Mouse (Mus musculus) gastrocnemius, postnatal 36 days (tissue): Measurements from ENCODE around the gene Gon4l. TPM values are rescaled to one million over a fixed set of nuclear protein-coding genes. Genes with fewer than 3 reads are reported as not detected.

Experiments
- DNase-seq, 2 experiments: peaks; one replicate each; pipeline ENCODE4 v3.0.0; 2022
- intact Hi-C: fragments of 180-260 bp; cut with DNase I; formaldehyde crosslinking; loops from one replicate; pipeline ENCODE4 v1.15.1; 2025
- total RNA-seq, 2 experiments: library from RNA; stranded (reverse); gene quantifications; 2 replicates each; pipeline ENCODE4 v1.2.3; 2021

Gene Gon4l
- total RNA-seq, 2 experiments from 2014 or later = 12.2 to 12.8 TPM

DNA sequence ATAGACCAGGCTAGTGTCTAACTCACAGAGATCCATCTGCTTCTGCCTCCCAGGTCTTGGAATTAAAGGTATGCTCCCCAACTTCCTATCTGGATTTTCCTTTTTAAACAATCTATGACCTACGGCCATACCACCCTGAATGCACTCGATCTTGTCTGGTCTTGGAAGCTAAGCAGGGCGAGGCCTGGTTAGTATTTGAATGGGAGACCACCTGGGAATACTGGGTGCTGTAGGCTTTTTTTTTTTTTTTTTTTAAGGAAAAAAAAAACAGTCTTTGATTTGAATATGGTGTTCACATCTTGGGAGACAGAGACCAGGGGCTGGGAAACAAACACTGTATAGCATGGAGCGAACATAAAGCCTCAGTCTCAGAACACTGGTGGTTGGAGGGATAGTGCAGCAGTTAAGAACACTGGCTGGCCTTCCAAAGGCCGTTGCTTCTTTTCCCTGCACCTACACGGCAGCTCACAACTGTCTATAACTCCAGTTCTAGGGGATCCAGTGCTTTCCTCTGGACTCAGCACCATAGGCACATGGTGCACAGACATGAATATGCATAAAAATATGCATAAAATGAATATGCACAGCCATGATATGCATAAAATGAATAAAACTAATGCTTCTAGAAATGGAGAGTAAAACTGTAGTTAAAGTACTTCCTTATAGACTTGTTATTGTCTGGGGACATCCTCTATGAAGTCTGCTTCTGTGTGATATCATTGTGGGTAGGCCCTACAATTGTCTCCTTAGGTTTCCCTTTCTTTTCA is 71.5 kb downstream of the Gon4l start:
- intact Hi-C loops = no loop called here
- no peak for DNase-seq

DNA sequence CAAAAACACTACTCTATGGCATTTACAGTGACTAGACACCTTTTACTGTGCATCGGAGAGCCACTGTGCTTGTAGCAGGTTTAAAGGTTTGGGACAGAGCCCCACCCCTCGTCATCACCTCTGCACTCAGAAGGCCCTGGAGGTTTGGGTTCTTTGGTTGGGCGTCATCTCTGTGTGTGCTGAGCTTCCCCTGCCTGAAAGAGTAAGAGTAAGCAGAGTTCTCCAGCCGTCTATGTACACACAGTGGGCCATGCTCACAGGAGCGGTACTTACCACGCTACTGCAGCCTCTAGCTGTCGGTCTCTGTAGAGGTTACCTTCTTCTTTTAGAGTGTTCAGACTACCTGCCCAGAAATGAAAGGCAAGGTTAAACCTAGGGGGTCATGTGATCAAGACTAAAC is 77.6 kb downstream of the Gon4l start:
- intact Hi-C loops = no loop called here
- no peak for DNase-seq

DNA sequence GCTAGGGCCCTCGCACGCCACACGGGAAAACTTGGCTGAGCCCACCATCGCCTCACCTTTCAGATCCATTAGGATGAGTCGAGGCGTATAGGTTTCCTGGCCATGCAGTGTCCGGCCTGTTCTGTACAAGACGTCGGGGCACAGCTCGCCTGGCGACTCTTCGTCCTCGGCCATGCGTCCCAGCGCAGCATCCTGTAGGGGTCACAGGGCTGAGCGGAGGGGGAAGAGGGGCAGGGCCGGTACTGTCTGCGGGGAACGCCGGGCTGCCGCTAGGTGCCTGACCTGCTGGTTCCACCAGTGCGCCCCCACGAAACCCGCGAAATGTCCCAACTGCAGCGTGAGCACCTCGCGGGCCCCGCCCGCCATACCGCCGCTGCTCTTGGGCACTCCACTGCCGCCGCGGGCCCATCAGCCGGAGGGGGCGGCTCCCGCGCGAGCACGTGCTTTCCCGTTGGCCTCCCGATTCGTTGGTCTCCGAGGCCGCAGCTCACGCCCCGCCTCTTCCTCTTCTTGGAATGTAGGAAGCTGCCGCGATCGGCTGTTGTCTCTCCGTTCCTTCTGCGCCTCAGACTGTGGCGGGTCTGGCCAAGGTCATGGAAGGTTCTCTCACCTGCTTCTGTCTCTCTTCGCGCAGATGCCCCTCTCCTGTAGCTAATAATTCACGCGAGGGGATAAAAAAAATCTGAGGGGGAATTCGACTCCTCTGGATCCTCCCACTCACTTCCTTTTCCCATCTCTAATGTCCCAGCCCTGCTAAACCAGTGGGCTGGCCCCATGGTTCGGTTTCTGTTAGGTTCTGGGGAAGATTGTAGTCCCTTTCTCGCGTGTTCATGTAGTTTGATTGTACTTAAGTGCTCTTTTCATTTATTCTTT is 78.7 kb downstream of the Gon4l start, which contains the start of gene Msto1:
Gene Msto1, minus strand, starts transcription at position 489 of the 873 bp plus-strand sequence.
- intact Hi-C loops = no loop called here
- DNase-seq = peak; percentile 87

- intact Hi-C loops = no loop called here
- DNase-seq = no peak
Measured at GRCm38 (mm10) chr3:88914384-88914810, 79.4 kb downstream of the Gon4l start.

DNA sequence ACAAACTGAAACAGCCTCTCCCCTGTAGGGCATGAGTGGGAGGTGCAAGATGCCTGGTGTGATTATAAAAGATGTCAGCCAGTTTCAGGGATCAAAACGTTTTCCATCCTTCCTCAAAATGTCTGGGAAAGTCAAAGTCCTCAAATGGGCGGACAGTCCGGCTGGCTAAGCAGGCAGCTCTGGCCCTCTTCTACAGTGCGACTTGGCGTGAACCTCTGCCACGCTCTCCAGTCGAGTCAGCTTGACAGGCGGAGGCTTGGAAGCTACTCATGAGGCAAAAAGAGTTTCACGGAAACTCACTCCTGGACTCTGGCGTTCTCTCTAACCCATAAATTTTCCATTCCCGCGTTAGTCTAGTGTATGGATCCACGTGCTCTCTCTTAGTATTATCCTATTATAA is 84.0 kb downstream of the Gon4l start:
- intact Hi-C loops = no loop called here
- DNase-seq = no peak

DNA sequence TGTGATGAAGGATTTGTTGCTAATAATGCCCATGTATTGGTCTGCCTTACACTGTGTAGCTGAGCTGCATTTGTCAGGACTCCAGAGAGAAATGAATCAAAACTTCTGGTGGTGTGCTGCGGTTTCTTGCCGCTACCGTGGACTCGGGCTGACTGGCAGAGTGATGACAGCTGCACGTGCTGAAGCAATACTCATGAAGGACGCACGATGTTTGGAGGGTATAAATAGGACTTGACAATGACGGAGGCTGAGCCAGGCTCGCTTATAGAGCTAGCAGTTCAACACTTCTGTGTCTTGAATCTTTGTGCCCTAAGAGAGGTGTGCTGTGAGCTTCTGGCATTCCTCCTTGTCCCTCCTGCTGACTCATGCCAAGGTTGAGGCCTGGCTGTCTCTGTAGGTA is 86.4 kb downstream of the Gon4l start:
- intact Hi-C loops = no loop called here

DNA sequence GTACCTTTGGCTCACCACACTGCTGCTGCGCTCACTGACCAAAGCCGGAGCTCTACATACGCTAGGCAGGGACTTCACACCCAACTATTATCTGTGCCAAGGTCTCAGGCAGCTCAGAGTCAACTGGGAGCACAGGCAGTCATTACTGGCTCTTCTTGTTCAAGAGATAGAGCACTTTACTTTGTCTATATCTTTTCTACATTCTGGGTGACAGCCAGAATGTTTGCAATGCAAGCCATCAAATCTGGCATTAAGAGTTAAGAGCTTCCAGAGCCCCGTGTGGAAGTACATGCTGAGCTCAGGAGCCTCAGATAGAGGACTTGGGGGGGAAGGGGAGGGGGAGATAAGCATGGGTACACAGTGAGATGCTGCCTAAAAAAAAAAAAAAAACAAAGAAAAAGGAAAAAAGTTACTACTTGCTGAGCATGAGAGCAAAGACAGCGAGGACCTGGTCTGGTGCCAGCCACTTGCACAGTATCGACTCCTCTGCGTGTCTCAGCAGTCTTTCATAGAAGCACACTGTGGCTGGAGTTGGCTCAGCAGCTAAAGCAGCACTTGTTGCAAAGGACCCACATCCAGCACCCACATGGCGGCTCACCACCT is 89.1 kb downstream of the Gon4l start:
- DNase-seq = no peak
- intact Hi-C loops = no loop called here

More for the DNA sequence above, 86.4 kb downstream of the Gon4l start:
- no peak for DNase-seq

DNA sequence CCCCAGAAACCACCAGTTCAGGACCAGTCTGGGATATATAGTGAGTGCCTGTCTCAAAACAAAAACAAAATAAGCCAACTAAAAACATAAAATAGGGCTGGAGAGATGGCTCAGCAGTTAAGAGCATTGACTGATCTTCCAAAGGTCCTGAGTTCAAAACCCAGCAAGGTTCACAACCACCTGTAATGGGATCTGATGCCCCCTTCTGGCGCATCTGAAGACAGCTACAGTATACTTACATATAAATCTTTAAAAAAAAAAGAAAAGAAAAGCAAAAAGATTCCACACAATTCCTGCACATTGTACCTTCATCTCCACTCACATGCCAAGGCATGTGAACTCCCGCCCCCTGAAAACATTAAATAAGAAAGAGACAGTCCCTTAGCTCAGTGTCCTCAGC is 90.6 kb downstream of the Gon4l start:
- DNase-seq = no peak
- intact Hi-C loops = no loop called here

- intact Hi-C loops = no loop called here
- no peak for DNase-seq
Measured at GRCm38 (mm10) chr3:88929501-88929900, 94.5 kb downstream of the Gon4l start.

DNA sequence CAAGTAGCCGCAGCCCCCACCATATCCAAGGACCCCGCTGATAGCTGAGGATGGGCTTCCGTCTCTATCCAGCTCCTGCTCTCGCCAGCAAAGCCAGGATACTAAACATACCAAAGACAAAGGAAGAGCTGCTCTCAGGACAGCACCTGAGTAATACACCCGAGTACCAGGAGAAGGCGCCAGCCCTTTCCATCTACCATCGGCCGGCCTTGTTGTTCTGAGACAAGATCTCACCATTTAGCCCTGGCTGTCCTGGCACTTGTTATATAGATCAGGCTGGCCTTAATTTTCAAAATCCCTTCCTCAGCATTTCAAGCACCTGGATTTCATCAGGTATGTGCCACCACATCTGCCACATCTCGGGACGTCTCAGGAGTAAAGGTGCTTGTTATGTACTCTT is 104.0 kb downstream of the Gon4l start:
- intact Hi-C loops = loop anchor here (5.0 kb wide), 2 partner anchors 73 to 93 kb away; no protein-coding TSS in a partner anchor
- no peak for DNase-seq

DNA sequence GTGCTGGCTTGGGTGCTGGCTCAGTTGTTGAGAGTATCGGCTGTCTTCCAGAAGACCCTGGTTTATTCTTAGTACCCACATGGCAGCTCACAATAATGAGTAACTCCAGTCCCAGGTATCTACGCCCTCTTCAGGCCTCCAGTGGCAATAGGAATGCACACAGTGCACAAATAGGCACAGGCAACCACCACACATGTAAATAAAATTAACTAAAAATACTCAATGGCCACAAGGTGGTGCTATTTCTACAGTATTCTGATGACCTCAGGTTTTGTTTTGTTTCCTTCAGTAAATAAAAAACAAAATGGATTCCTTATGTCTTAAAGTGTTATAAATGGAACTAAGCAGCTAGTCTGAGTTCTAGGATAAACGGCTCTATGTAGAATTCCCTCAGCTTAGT is 104.7 kb downstream of the Gon4l start:
- no peak for DNase-seq
- intact Hi-C loops = loop anchor here (5.0 kb wide), 3 partner anchors 43 to 93 kb away; no protein-coding TSS in a partner anchor

GRCm38 (mm10) chr3:88942316-88942880 is 107.4 kb downstream of the Gon4l start:
- intact Hi-C loops = loop anchor here (5.0 kb wide), 1 partner anchor 40 kb away; no protein-coding TSS in a partner anchor
- no peak for DNase-seq

GRCm38 (mm10) chr3:88944109-88944508 is 109.1 kb downstream of the Gon4l start:
- intact Hi-C loops = loop anchor here (5.0 kb wide), 1 partner anchor 38 kb away; no protein-coding TSS in a partner anchor
- no peak for DNase-seq

DNA sequence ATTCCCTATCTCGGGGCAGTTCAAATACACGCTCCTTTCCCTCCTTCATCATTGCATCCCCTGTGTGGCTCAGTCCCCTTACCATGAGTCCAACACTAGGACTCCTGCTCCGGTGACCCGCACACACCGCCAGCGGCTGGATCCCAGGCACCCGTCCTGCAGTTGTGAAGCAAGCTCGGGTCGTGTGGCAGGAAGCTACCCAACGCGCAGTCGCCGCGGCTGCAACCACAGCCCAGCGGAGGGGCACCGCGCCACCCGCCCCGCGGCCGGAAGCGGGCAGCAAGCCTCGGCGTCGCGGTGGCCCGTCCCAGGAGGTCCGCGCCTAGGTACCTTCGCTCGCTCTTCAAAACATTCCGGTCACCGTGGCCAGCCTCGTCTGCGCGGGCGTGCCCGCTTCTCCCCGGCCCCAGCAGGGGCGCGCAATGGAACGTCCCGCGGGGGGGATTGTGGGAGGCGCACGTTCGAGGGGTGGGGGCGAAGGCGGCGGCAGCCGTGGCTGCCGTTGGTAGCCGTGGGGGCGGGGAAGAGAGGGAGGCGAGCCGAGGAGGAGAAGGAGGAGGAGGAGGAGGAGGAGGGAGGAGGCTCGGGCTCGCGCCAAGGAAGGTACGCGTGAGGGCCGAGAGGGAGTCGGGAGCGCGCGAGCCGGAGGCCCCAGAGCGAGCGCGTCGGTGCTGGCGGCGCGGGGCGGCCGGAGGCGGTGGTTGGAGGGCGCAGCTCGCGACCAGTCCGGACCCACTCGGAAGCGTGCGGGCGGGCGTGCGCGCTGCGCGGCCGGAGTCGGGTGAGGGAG is 115.0 kb downstream of the Gon4l start:
- intact Hi-C loops = no loop called here
- peak; percentile 81 to 93 for DNase-seq

DNA sequence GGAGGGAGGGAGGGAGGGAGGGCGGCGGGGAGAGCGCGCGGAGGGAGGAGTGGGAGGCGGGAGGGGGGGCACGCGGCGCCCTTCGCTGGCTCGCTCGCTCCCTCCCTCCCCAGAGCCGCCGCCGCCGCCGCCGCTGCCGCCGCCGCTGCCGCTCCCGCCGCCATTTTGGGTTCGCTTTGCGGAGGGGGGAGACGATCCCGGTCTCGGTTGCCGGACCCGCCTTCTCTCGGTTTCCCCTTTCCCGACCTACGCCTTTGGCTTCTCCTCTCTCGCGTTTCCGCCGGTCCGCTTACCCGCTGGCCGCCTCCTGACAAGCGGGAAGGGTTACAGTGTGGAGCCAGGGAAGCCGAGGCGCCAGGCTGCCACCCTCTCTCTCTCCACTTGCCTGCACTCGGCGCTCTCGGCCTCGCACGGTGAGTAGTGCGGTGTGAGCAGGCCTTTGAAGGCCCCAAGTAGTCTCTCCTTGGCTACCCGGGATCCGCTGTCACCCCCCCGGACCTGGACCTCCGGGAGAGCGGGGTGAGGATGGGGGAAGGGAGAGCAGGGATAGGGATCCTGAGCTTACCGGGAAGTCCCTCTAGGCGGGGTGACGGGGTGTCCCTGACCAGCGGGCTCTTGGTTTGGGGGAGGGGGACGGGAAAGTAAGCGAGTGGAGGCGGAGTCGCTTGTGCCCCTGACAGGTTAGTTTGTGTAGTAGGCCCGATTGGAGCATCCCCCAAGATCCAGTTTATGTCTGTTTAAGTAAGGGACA is 115.7 kb downstream of the Gon4l start, which contains the start of the genes Ash1l and Dap3:
Gene Ash1l, plus strand, starts transcription at position 47 of the 751 bp plus-strand sequence.
Gene Dap3, minus strand, starts transcription at position 606 of the 751 bp plus-strand sequence.
- peak; percentile 59 to 77 for DNase-seq
- intact Hi-C loops = no loop called here

DNA sequence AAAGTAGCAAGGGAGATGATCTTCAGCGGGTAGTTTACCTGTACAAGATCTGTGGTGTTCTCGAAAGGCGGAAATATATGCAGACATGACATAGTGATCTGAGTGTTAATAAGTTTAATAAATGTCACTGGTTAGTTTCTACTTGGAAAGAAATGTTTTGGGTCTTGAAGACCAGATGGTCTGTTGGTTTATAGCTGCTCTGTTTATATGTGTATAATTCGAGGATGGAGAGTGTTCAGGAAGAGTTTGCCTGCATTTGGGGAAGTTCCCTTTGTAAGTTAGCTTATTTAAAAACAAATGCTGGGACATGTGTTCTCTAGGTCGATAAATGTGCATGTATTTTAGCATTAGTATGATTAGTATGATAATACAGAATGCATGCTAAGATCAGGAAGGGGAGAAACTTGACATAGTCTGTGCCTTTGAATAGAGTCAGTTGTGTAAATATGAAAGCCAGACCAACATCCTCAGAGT is 116.3 kb downstream of the Gon4l start:
- intact Hi-C loops = no loop called here
- DNase-seq = no peak

DNA sequence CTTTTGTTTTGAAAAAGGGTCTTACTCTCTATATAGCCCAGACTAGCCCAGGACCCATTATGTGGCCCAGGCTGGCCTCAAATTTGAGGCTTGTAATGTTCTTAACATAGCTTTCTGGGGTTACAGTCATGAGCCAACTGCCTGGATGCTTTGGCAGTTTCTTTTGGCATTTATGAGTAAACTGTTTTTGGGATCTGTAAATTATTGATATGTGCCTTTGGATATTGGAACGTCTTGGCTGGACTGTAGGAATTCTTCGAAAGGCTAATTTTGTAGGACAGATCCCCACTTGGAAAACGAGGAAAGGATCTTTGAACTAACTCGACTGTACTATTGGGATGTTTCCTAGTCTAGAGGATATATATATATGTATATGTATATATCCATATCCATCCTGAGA is 118.2 kb downstream of the Gon4l start:
- intact Hi-C loops = no loop called here
- no peak for DNase-seq

DNA sequence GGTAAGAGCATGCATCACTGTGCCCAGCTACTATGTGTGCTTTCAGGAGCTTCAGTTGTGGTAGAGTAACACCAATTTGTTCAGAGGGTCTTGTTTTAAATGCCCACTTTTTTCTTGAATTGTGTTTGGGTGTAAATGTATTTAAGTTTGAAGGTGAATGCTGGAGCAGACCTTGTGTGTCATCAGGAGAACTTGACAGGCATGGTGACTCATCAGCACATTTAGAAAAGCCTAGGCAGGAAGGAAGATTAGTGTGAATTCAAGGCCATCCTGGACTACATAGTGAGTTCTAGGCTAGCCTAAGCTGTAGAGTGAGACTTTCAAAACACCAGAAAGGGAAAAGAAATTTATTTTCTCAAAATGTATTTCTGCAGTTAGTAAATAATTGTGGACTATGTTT is 118.7 kb downstream of the Gon4l start:
- intact Hi-C loops = no loop called here
- DNase-seq = no peak
